In genomic region chr8:124150536-124150935, GRCm38 (mm10) we compare ENCODE assay signal across 18 mouse cellular contexts.
DNase-seq lines count a peak whose midpoint lies in the region; ATAC-seq and TF ChIP-seq lines count a peak whose summit lies in the region.
"Had no signal": no experiment of that assay in that cellular context is flagged by ENCODE, and none has a peak within 500 bp of the region (broad histone marks: within the 10 kb centered on the region; RNA-seq: fewer than 3 reads in every experiment).

No protein-coding gene starts in this region.

- no peak overlapping the region for H3K27ac ChIP-seq in intestine, postnatal 0 days (ENCODE audit: low read depth, low read length)
- H3K27ac ChIP-seq in intestine, embryonic 15.5 days = no peak overlapping the region
- no peak overlapping the region for H3K27ac ChIP-seq in embryonic facial prominence, embryonic 10.5 days (replicated peaks)
- H3K27ac ChIP-seq: forebrain, embryonic 15.5 days; heart, embryonic 10.5 days; midbrain, embryonic 15.5 days; neural tube, embryonic 12.5 days; stomach, embryonic 15.5 days had no signal

- peak; percentile 6 for DNase-seq in urinary bladder, adult 2 months (ENCODE audit: low spot score)
- DNase-seq in urinary bladder, adult 18-20 months (ENCODE audit: low spot score in 2 of 2) = no peak
- peak; percentile 61 for DNase-seq in induced T-regulatory cell, adult 2 months (ENCODE audit: low read depth)
- DNase-seq in thymus, postnatal 4 days = peak; percentile 51
- DNase-seq in ovary, postnatal 14 days (ENCODE audit: low spot score) = no peak
- DNase-seq in embryonic facial prominence, embryonic 10.5 days (ENCODE audit: low spot score) = no peak
- DNase-seq: adrenal gland, postnatal 14 days; cerebellum, postnatal 36 days; heart, postnatal 4 days; kidney, postnatal 36 days; lung, postnatal 14 days had no signal

- no peak overlapping the region for H3K9ac ChIP-seq in intestine, postnatal 0 days (ENCODE audit: low read depth, low read length)
- no peak overlapping the region for H3K9ac ChIP-seq in intestine, embryonic 15.5 days
- H3K9ac ChIP-seq: forebrain, embryonic 15.5 days; midbrain, embryonic 15.5 days; neural tube, embryonic 12.5 days; stomach, embryonic 15.5 days had no signal

- 82% methylated on average over 5 of the region's 5 CpGs for WGBS in intestine, postnatal 0 days
- 77% methylated on average over 5 of the region's 5 CpGs for WGBS in intestine, embryonic 15.5 days
- 81% methylated on average over 5 of the region's 5 CpGs for WGBS in embryonic facial prominence, embryonic 10.5 days

- peak; percentile 27; the same call in 1 of the 2 replicates for TF ChIP-seq CTCF in intestine, postnatal 0 days (IDR thresholded peaks at IDR 0.05; ENCODE audit: low read depth)

- H3K9me3 ChIP-seq in intestine, postnatal 0 days (ENCODE audit: control insufficient read depth) = no peaks in the 10 kb centered on the region
- H3K9me3 ChIP-seq in intestine, embryonic 15.5 days = no peaks in the 10 kb centered on the region
- H3K9me3 ChIP-seq in embryonic facial prominence, embryonic 10.5 days = no peaks in the 10 kb centered on the region
- H3K9me3 ChIP-seq: forebrain, embryonic 15.5 days; heart, embryonic 10.5 days; midbrain, embryonic 15.5 days; stomach, embryonic 15.5 days had no signal

- H3K4me2 ChIP-seq in intestine, postnatal 0 days (replicated peaks; ENCODE audit: low read depth) = no peak overlapping the region
- no peak overlapping the region for H3K4me2 ChIP-seq in intestine, embryonic 15.5 days (replicated peaks)
- H3K4me2 ChIP-seq: forebrain, embryonic 15.5 days; midbrain, embryonic 15.5 days; neural tube, embryonic 12.5 days; stomach, embryonic 15.5 days had no signal

- no peaks in the 10 kb centered on the region for H3K27me3 ChIP-seq in intestine, postnatal 0 days (replicated peaks; ENCODE audit: control insufficient read depth, insufficient read depth, low read length)
- no peaks in the 10 kb centered on the region for H3K27me3 ChIP-seq in intestine, embryonic 15.5 days (replicated peaks)
- no peaks in the 10 kb centered on the region for H3K27me3 ChIP-seq in embryonic facial prominence, embryonic 10.5 days (replicated peaks; ENCODE audit: low read depth, poor library complexity, severe bottlenecking)
- H3K27me3 ChIP-seq: forebrain, embryonic 15.5 days; midbrain, embryonic 15.5 days; neural tube, embryonic 12.5 days; stomach, embryonic 15.5 days had no signal

- no peaks in the 10 kb centered on the region for H3K36me3 ChIP-seq in intestine, postnatal 0 days (ENCODE audit: control insufficient read depth, insufficient read depth)
- H3K36me3 ChIP-seq in intestine, embryonic 15.5 days = no peaks in the 10 kb centered on the region
- H3K36me3 ChIP-seq in embryonic facial prominence, embryonic 10.5 days (replicated peaks) = no peaks in the 10 kb centered on the region
- H3K36me3 ChIP-seq: forebrain, embryonic 15.5 days; heart, embryonic 10.5 days; midbrain, embryonic 15.5 days; neural tube, embryonic 12.5 days; stomach, embryonic 15.5 days had no signal

- H3K4me1 ChIP-seq in intestine, postnatal 0 days (replicated peaks; ENCODE audit: control insufficient read depth, insufficient read depth, low read length) = no peaks in the 10 kb centered on the region
- H3K4me1 ChIP-seq in intestine, embryonic 15.5 days (replicated peaks) = no peaks in the 10 kb centered on the region
- 0 out of 2 replicates have a peak, but pooled peaks cover 5% of the 10 kb centered on the region for H3K4me1 ChIP-seq in embryonic facial prominence, embryonic 10.5 days
- H3K4me1 ChIP-seq: forebrain, embryonic 15.5 days; midbrain, embryonic 15.5 days; neural tube, embryonic 12.5 days; stomach, embryonic 15.5 days had no signal

- no peak overlapping the region for H3K4me3 ChIP-seq in intestine, postnatal 0 days (ENCODE audit: low read depth, low read length)
- H3K4me3 ChIP-seq in intestine, embryonic 15.5 days (replicated peaks) = no peak overlapping the region
- H3K4me3 ChIP-seq in embryonic facial prominence, embryonic 10.5 days = no peak overlapping the region
- H3K4me3 ChIP-seq: forebrain, embryonic 15.5 days; heart, embryonic 10.5 days; midbrain, embryonic 15.5 days; neural tube, embryonic 12.5 days; stomach, embryonic 15.5 days had no signal

- ATAC-seq in intestine, postnatal 0 days = no peak
- ATAC-seq in intestine, embryonic 15.5 days = no peak
- ATAC-seq: forebrain, embryonic 15.5 days; midbrain, embryonic 15.5 days had no signal

Comparison
In these comparisons a context has a peak if more than half of its experiments do, and no peak if none do; other contexts are left out.
1. DNase-seq: peak in urinary bladder, adult 2 months (single experiment), induced T-regulatory cell, adult 2 months (single experiment) and thymus, postnatal 4 days (single experiment); none in urinary bladder, adult 18-20 months (0 of 2), ovary, postnatal 14 days (single experiment) and embryonic facial prominence, embryonic 10.5 days (single experiment).